Mouse (Mus musculus) MEL (cell line): ENCODE results near the gene Tdo2. TPM values are rescaled to one million over a fixed set of nuclear protein-coding genes. Genes with fewer than 3 reads are reported as not detected.

Experiments used
- DNase-seq: peaks from one replicate; pipeline ENCODE4 v3.0.0; 2011; ENCODE audit warnings: low read depth, low spot score
- H3K27ac ChIP-seq: 2 replicates; pipeline ENCODE4 v1.5.1; 2012; ENCODE audit warnings: low read depth, mild to moderate bottlenecking, control low read depth, low read length, moderate library complexity; ENCODE audit not compliant: control insufficient read depth
- H3K27me3 ChIP-seq, 2 experiments: fragments of 150-350 bp in 1 of 2; sonication (generic) in 1 of 2; 2 replicates each; pipeline ENCODE4 v1.6.1; 2012; ENCODE audit warnings: low read length in 2 of 2, mild to moderate bottlenecking in 2 of 2, improper control_type of control experiment in 1 of 2, moderate library complexity in 1 of 2; ENCODE audit not compliant: insufficient read depth in 2 of 2, control insufficient read depth in 1 of 2
- H3K36me3 ChIP-seq, 2 experiments: 2 replicates each; pipeline ENCODE4 v1.6.1; 2012 to 2014; ENCODE audit warnings: low read length in 2 of 2, improper control_type of control experiment in 1 of 2, inconsistent platforms in 1 of 2, mild to moderate bottlenecking in 1 of 2; ENCODE audit not compliant: insufficient read depth in 2 of 2, control insufficient read depth in 1 of 2
- H3K4me1 ChIP-seq, 2 experiments: fragments of 150-350 bp in 1 of 2; sonication (generic) in 1 of 2; 2 replicates each; pipeline ENCODE4 v1.6.1; 2012; ENCODE audit warnings: low read length in 2 of 2, improper control_type of control experiment in 1 of 2, mild to moderate bottlenecking in 1 of 2; ENCODE audit not compliant: insufficient read depth in 2 of 2, control insufficient read depth in 1 of 2
- H3K4me3 ChIP-seq, 2 experiments: fragments of 150-350 bp in 1 of 2; sonication (generic) in 1 of 2; 2 replicates each; pipeline ENCODE4 v1.5.1; 2012; ENCODE audit warnings: low read depth in 2 of 2, low read length in 2 of 2, mild to moderate bottlenecking in 2 of 2, moderate library complexity in 2 of 2, control low read depth in 1 of 2, improper control_type of control experiment in 1 of 2; ENCODE audit not compliant: control insufficient read depth in 1 of 2, insufficient read depth in 1 of 2
- H3K79me2 ChIP-seq: 2 replicates; pipeline ENCODE4 v1.6.1; 2012; ENCODE audit warnings: mild to moderate bottlenecking, low read length, moderate library complexity; ENCODE audit not compliant: control insufficient read depth, poor library complexity, insufficient read depth
- H3K9ac ChIP-seq: 2 replicates; pipeline ENCODE4 v1.6.1; 2012; ENCODE audit warnings: low read depth, mild to moderate bottlenecking, control low read depth, low read length, moderate library complexity; ENCODE audit not compliant: control insufficient read depth, poor library complexity, severe bottlenecking
- H3K9me3 ChIP-seq: fragments of 150-350 bp; sonication (generic); replicated peaks from 2 replicates; pipeline ENCODE4 v1.6.1; 2012; ENCODE audit warnings: mild to moderate bottlenecking, low read length, improper control_type of control experiment, moderate library complexity; ENCODE audit not compliant: insufficient read depth
- CHD2 ChIP-seq: IDR thresholded peaks from 2 replicates; pipeline ENCODE4 v1.6.1; 2011; ENCODE audit warnings: low read length, improper control_type of control experiment
- CTCF ChIP-seq, 3 experiments: IDR thresholded peaks in 2 of 3; conservative IDR thresholded peaks in 1 of 3; 2 replicates each; pipeline ENCODE4 v1.5.1; 2011 to 2012; ENCODE audit warnings: low read length in 3 of 3, low read depth in 2 of 3, mild to moderate bottlenecking in 2 of 3, improper control_type of control experiment in 1 of 3, inconsistent platforms in 1 of 3, mixed read lengths in 1 of 3, moderate library complexity in 1 of 3; ENCODE audit not compliant: control insufficient read depth in 1 of 3, insufficient read depth in 1 of 3, poor library complexity in 1 of 3, severe bottlenecking in 1 of 3
- ELF1 ChIP-seq: IDR thresholded peaks from 2 replicates; pipeline ENCODE4 v1.6.1; 2014; ENCODE audit warnings: low read depth, mild to moderate bottlenecking, inconsistent platforms, low read length, improper control_type of control experiment, moderate library complexity
- EP300 ChIP-seq, 2 experiments: IDR thresholded peaks; 2 replicates each; pipeline ENCODE4 v1.6.1; 2011; ENCODE audit warnings: improper control_type of control experiment in 2 of 2, low read length in 2 of 2, low read depth in 1 of 2, mild to moderate bottlenecking in 1 of 2
- KAT2A ChIP-seq: conservative IDR thresholded peaks from 2 replicates; pipeline ENCODE4 v1.6.1; 2012; ENCODE audit warnings: low read depth, low read length, improper control_type of control experiment, inconsistent platforms
- MAZ ChIP-seq: IDR thresholded peaks from 2 replicates; pipeline ENCODE4 v1.6.1; 2012; ENCODE audit warnings: low read depth, mild to moderate bottlenecking, inconsistent platforms, low read length, improper control_type of control experiment
- MYC ChIP-seq: IDR thresholded peaks from 2 replicates; pipeline ENCODE4 v1.6.1; 2011; ENCODE audit warnings: low read depth, mild to moderate bottlenecking, low read length, improper control_type of control experiment, moderate library complexity
- NRF1 ChIP-seq: IDR thresholded peaks from 2 replicates; pipeline ENCODE4 v1.6.1; 2014; ENCODE audit warnings: low read depth, mild to moderate bottlenecking, inconsistent platforms, low read length, improper control_type of control experiment, moderate library complexity; ENCODE audit not compliant: poor library complexity, insufficient read depth, severe bottlenecking
- POLR2A ChIP-seq, 2 experiments: IDR thresholded peaks; 2 replicates each; pipeline ENCODE4 v1.6.1; 2011 to 2012; ENCODE audit warnings: low read length in 2 of 2, mild to moderate bottlenecking in 2 of 2, control low read depth in 1 of 2, improper control_type of control experiment in 1 of 2, low read depth in 1 of 2, moderate library complexity in 1 of 2; ENCODE audit not compliant: control insufficient read depth in 1 of 2, insufficient read depth in 1 of 2, poor library complexity in 1 of 2
- POLR2AphosphoS2 ChIP-seq: IDR thresholded peaks from 2 replicates; pipeline ENCODE4 v1.6.1; 2011; ENCODE audit warnings: low read length, improper control_type of control experiment
- RAD21 ChIP-seq: IDR thresholded peaks from 2 replicates; pipeline ENCODE4 v1.6.1; 2011; ENCODE audit warnings: mild to moderate bottlenecking, low read depth, low read length, improper control_type of control experiment
- RCOR1 ChIP-seq: IDR thresholded peaks from 2 replicates; pipeline ENCODE4 v1.6.1; 2012; ENCODE audit warnings: low read depth, mild to moderate bottlenecking, inconsistent platforms, low read length, improper control_type of control experiment
- SIN3A ChIP-seq: IDR thresholded peaks from 2 replicates; pipeline ENCODE4 v1.6.1; 2012; ENCODE audit warnings: low read length, improper control_type of control experiment, inconsistent platforms
- SMC3 ChIP-seq: IDR thresholded peaks from 2 replicates; pipeline ENCODE4 v1.6.1; 2011; ENCODE audit warnings: low read depth, low read length, improper control_type of control experiment
- TAL1 ChIP-seq: IDR thresholded peaks from 2 replicates; pipeline ENCODE4 v1.6.1; 2012; ENCODE audit warnings: mild to moderate bottlenecking, inconsistent platforms, low read length, moderate library complexity, mixed read lengths
- TCF12 ChIP-seq: IDR thresholded peaks from 2 replicates; pipeline ENCODE4 v1.6.1; 2014; ENCODE audit warnings: low read depth, mild to moderate bottlenecking, inconsistent platforms, low read length, improper control_type of control experiment, moderate library complexity
- UBTF ChIP-seq: IDR thresholded peaks from 2 replicates; pipeline ENCODE4 v1.6.1; 2012; ENCODE audit warnings: low read depth, mild to moderate bottlenecking, inconsistent platforms, low read length, improper control_type of control experiment, moderate library complexity, borderline replicate concordance; ENCODE audit not compliant: insufficient read depth
- USF2 ChIP-seq, 2 experiments: IDR thresholded peaks; 2 replicates each; pipeline ENCODE4 v1.6.1; 2011 to 2012; ENCODE audit warnings: improper control_type of control experiment in 2 of 2, low read length in 2 of 2, borderline replicate concordance in 1 of 2, inconsistent platforms in 1 of 2, low read depth in 1 of 2, mild to moderate bottlenecking in 1 of 2; ENCODE audit not compliant: insufficient read depth in 1 of 2
- ZKSCAN1 ChIP-seq: IDR thresholded peaks from 2 replicates; pipeline ENCODE4 v1.6.1; 2012; ENCODE audit warnings: low read depth, mild to moderate bottlenecking, inconsistent platforms, low read length, improper control_type of control experiment, moderate library complexity
- ZMIZ1 ChIP-seq: IDR thresholded peaks from 2 replicates; pipeline ENCODE4 v1.6.1; 2012; ENCODE audit warnings: low read depth, mild to moderate bottlenecking, inconsistent platforms, low read length, improper control_type of control experiment, moderate library complexity
- ZNF384 ChIP-seq: IDR thresholded peaks from 2 replicates; pipeline ENCODE4 v1.6.1; 2012; ENCODE audit warnings: low read depth, mild to moderate bottlenecking, inconsistent platforms, low read length, improper control_type of control experiment
- polyA plus RNA-seq, 2 experiments: library from polyadenylated mRNA; stranded (reverse) in 1 of 2; unstranded in 1 of 2; fragments of >175 nt in 1 of 2; fragments of >200 nt in 1 of 2; gene quantifications; 2 replicates each; pipeline versions ENCODE4 v1.2.1 to v1.2.4; 2012; ENCODE audit warnings: low replicate concordance in 2 of 2, low read depth in 1 of 2; ENCODE audit not compliant: insufficient read length in 2 of 2, insufficient read depth in 1 of 2, missing spikeins in 1 of 2
- total RNA-seq: library from RNA; depleted of rRNA; stranded (reverse); fragments of 300-350 nt; gene quantifications from 2 replicates; pipeline ENCODE4 v1.2.3, GENCODE M21; 2012

Tdo2 gene
- total and polyA plus RNA-seq, 3 experiments = not detected

DNA sequence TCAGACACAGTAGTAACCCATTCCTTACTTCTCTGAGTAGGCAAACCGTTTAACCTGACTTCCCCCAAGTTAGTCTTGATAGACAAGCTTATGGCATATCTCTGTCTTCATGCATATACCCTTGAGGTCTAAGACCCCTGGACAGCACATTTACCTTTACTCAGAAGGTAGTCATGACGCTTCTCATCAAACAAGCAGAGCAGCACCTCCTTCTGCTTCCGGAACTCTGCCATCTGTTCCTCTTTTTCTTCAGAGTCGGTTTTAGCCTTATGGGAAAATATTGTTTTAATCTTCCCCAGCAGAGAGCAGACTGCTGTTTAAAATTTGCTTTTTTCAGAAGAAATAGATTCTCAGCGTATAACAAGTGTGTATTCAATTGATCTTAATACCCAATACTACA is 12.2 kb downstream of the Tdo2 start:
- Histone ChIP-seq H3K9me3 (no peaks in the 10 kb centered on the region), H3K27ac (no peak overlapping the region), H3K36me3 (no peaks in the 10 kb centered on the region), H3K4me1 (no peaks in the 10 kb centered on the region), H3K4me3 (no peak overlapping the region), H3K27me3 (no peaks in the 10 kb centered on the region), H3K79me2 (no peaks in the 10 kb centered on the region), H3K9ac (no peak overlapping the region)
- no peak for DNase-seq
- TF ChIP-seq CHD2 = no peak
- no peak for TF ChIP-seq NRF1
- no peak for TF ChIP-seq MAZ
- no peak for TF ChIP-seq RCOR1
- no peak for TF ChIP-seq TCF12
- TF ChIP-seq MYC = no peak
- no peak for TF ChIP-seq CTCF (IDR thresholded peaks at IDR 0.05 in 2 of 3, conservative IDR thresholded peaks at IDR 0.05 in 1 of 3; ENCODE audit: control insufficient read depth in 1 of 3, insufficient read depth in 1 of 3, low read depth in 2 of 3, low read length in 3 of 3, poor library complexity in 1 of 3, severe bottlenecking in 1 of 3)
- no peak for TF ChIP-seq ZKSCAN1
- TF ChIP-seq SIN3A = no peak
- TF ChIP-seq EP300 (IDR thresholded peaks at IDR 0.05; ENCODE audit: low read depth in 1 of 2, low read length in 2 of 2) = no peak
- TF ChIP-seq POLR2AphosphoS2 = no peak
- TF ChIP-seq KAT2A = no peak
- TF ChIP-seq RAD21 = no peak
- TF ChIP-seq ELF1 = no peak
- no peak for TF ChIP-seq ZMIZ1
- TF ChIP-seq USF2 (IDR thresholded peaks at IDR 0.05; ENCODE audit: borderline replicate concordance in 1 of 2, insufficient read depth in 1 of 2, low read depth in 1 of 2, low read length in 2 of 2) = no peak
- no peak for TF ChIP-seq ZNF384
- no peak for TF ChIP-seq TAL1
- no peak for TF ChIP-seq UBTF

DNA sequence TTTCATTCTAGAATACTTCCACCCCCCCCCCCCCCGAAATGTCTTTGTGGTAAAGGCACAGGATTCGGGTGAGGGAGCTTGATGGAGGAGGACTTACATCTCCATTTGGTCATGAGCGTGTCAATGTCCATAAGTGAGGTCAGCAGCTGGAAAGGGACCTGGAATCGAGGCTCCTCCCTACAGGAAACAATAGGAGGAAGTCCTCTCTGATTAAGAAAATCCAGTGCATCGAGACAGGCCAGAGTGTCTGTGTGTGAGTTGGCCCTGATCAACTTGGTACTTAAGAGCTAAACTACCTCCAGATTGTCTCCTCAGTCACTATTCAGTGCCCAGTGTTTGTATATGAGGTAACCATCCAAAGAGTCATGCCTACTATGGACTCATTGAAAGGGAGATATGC is 14.7 kb downstream of the Tdo2 start:
- Histone ChIP-seq H3K9ac (no peak overlapping the region), H3K36me3 (no peaks in the 10 kb centered on the region), H3K79me2 (no peaks in the 10 kb centered on the region), H3K27ac (no peak overlapping the region), H3K4me3 (no peak overlapping the region), H3K4me1 (no peaks in the 10 kb centered on the region), H3K27me3 (no peaks in the 10 kb centered on the region), H3K9me3 (no peaks in the 10 kb centered on the region)
- TF ChIP-seq USF2 (IDR thresholded peaks at IDR 0.05; ENCODE audit: borderline replicate concordance in 1 of 2, insufficient read depth in 1 of 2, low read depth in 1 of 2, low read length in 2 of 2) = no peak
- no peak for TF ChIP-seq POLR2A (IDR thresholded peaks at IDR 0.05; ENCODE audit: control insufficient read depth in 1 of 2, insufficient read depth in 1 of 2, low read depth in 1 of 2, low read length in 2 of 2, poor library complexity in 1 of 2)
- no peak for TF ChIP-seq EP300 (IDR thresholded peaks at IDR 0.05; ENCODE audit: low read depth in 1 of 2, low read length in 2 of 2)
- TF ChIP-seq ELF1 = no peak
- no peak for TF ChIP-seq SMC3
- no peak for DNase-seq
